Mouse (Mus musculus): Measurements from ENCODE around the gene Nme9. TPM values are rescaled to one million over a fixed set of nuclear protein-coding genes. Genes with fewer than 3 reads are reported as not detected.

Nme9 gene
- polyA plus RNA-seq, 1 experiment from 2014 or later: 0.55 TPM

GRCm38 (mm10) chr9:99491050-99491449 is 39.8 kb downstream of the Nme9 start:
- Histone ChIP-seq H3K4me1 (replicated peaks) (no peaks in the 10 kb centered on the region), H3K36me3 (peaks cover 73% of the 10 kb centered on the region), H3K27me3 (no peaks in the 10 kb centered on the region), H3K4me2 (replicated peaks) (no peak overlapping the region), H3K9me3 (no peaks in the 10 kb centered on the region), H3K27ac (no peak overlapping the region), H3K4me3 (replicated peaks) (no peak overlapping the region), H3K9ac (replicated peaks) (no peak overlapping the region)
- WGBS: 92% methylated on average over 4 of the region's 4 CpGs
- no peak for ATAC-seq

GRCm38 (mm10) chr9:99492634-99493200 is 41.4 kb downstream of the Nme9 start:
- 79% methylated on average over 10 of the region's 10 CpGs for WGBS
- Histone ChIP-seq H3K4me1 (replicated peaks) (no peaks in the 10 kb centered on the region), H3K9ac (replicated peaks) (no peak overlapping the region), H3K4me2 (replicated peaks) (no peak overlapping the region), H3K27ac (no peak overlapping the region), H3K9me3 (no peaks in the 10 kb centered on the region), H3K36me3 (peaks cover 71% of the 10 kb centered on the region), H3K4me3 (replicated peaks) (no peak overlapping the region), H3K27me3 (no peaks in the 10 kb centered on the region)
- ATAC-seq: no peak

GRCm38 (mm10) chr9:99499336-99499735 is 48.1 kb downstream of the Nme9 start:
- no peak overlapping the region for H3K27ac ChIP-seq
- H3K4me3 ChIP-seq (replicated peaks): no peak overlapping the region
- no peaks in the 10 kb centered on the region for H3K27me3 ChIP-seq
- no peak overlapping the region for H3K9ac ChIP-seq (replicated peaks)
- no peaks in the 10 kb centered on the region for H3K9me3 ChIP-seq
- no peak for ATAC-seq
- WGBS: 98% methylated on average over 4 of the region's 4 CpGs
- H3K36me3 ChIP-seq: peaks cover 40% of the 10 kb centered on the region
- H3K4me1 ChIP-seq (replicated peaks): no peaks in the 10 kb centered on the region
- H3K4me2 ChIP-seq (replicated peaks): no peak overlapping the region

- Histone ChIP-seq H3K9me3 (no peaks in the 10 kb centered on the region), H3K4me1 (replicated peaks) (no peaks in the 10 kb centered on the region), H3K36me3 (peaks cover 22% of the 10 kb centered on the region), H3K9ac (replicated peaks) (no peak overlapping the region), H3K4me3 (replicated peaks) (no peak overlapping the region), H3K27ac (no peak overlapping the region), H3K4me2 (replicated peaks) (no peak overlapping the region), H3K27me3 (no peaks in the 10 kb centered on the region)
- no peak for ATAC-seq
- WGBS: 91% methylated on average over 7 of the region's 7 CpGs
Observed at GRCm38 (mm10) chr9:99505875-99506274, 54.6 kb downstream of the Nme9 start.

Other genes starting within 250 kb of the Nme9 start
- gene Faiml, start 214.2 kb upstream of the Nme9 start, polyA plus RNA-seq (2015; fragmentation: Nextera tagmentation; extraction: Ambion mirVana): not detected in 2 replicates
- gene Cep70, start 208.1 kb upstream of the Nme9 start, polyA plus RNA-seq (2015; fragmentation: Nextera tagmentation; extraction: Ambion mirVana): 79.4 and 80.2 TPM in 2 replicates
- 0.30 and 0.46 TPM in 2 replicates for gene Esyt3, start 92.9 kb upstream of the Nme9 start, polyA plus RNA-seq (2015; fragmentation: Nextera tagmentation; extraction: Ambion mirVana)
- 43.8 and 46.0 TPM in 2 replicates for gene Mras, start 14.1 kb upstream of the Nme9 start, polyA plus RNA-seq (2015; fragmentation: Nextera tagmentation; extraction: Ambion mirVana)
- gene Armc8, start 117.4 kb downstream of the Nme9 start, polyA plus RNA-seq (2015; fragmentation: Nextera tagmentation; extraction: Ambion mirVana): 61.8 and 68.2 TPM in 2 replicates
- gene Dbr1, start 124.3 kb downstream of the Nme9 start, polyA plus RNA-seq (2015; fragmentation: Nextera tagmentation; extraction: Ambion mirVana): 29.1 and 32.1 TPM in 2 replicates
- not detected in 2 replicates for gene A4gnt, start 161.0 kb downstream of the Nme9 start, polyA plus RNA-seq (2015; fragmentation: Nextera tagmentation; extraction: Ambion mirVana)
- 11.1 and 12.8 TPM in 2 replicates for gene Dzip1l, start 178.0 kb downstream of the Nme9 start, polyA plus RNA-seq (2015; fragmentation: Nextera tagmentation; extraction: Ambion mirVana)